Mouse (Mus musculus): ENCODE data around the gene S1pr2.

GRCm38 (mm10) chr9:20944697-20945370 lies 31.7 kb downstream of the S1pr2 start:
- no peak for TF ChIP-seq CTCF (conservative IDR thresholded peaks at IDR 0.05; ENCODE audit: low read length)
- TF ChIP-seq POU5F1 (IDR thresholded peaks at IDR 0.05; ENCODE audit: borderline replicate concordance, low read length) = no peak
